ENCODE assay signal across 8 mouse cellular contexts in the genomic region with DNA sequence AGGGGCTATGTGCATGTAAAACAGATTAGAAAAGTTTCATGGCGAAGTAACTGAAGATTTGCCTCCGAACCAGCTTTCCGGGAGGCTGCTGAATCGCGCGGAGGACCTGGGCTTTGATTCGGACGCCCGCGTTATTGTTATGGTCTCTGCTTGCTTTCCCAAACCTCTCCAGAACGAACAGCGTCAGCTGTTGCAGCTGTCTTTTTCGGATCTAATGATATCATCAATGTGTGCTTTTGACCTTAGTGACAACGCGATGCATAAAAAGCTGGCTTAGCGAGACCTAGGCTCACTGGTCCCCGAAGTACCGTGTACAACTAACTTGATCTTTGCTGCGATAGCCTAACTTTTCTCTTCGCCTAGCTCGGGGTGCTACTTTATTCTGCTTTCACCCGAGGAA. TPM values are rescaled to one million over a fixed set of nuclear protein-coding genes. Genes with fewer than 3 reads are reported as not detected.
DNase-seq lines count a peak whose midpoint lies in the region; ATAC-seq and TF ChIP-seq lines count a peak whose summit lies in the region.

No protein-coding gene starts in this region.

- no peaks in the 10 kb centered on the region for H3K9me3 ChIP-seq in kidney, postnatal 0 days (replicated peaks; ENCODE audit: low read length)
- no peaks in the 10 kb centered on the region for H3K9me3 ChIP-seq in hindbrain, embryonic 13.5 days

- H3K4me3 ChIP-seq in kidney, postnatal 0 days (replicated peaks; ENCODE audit: low read depth, low read length), result peak overlapping the region; percentile 57
- peak overlapping the region; percentile 62 for H3K4me3 ChIP-seq in bone marrow macrophage, adult 2 months (ENCODE audit: insufficient read depth, low read length)
- peak overlapping the region; percentile 41 for H3K4me3 ChIP-seq in hindbrain, embryonic 13.5 days

- intact Hi-C loops in gastrocnemius, postnatal 14 days (cut with DNase I; ENCODE audit: low total_unique reads), result no loop called here

- H3K27ac ChIP-seq in kidney, postnatal 0 days, result peak overlapping the region; percentile 67
- no peak overlapping the region for H3K27ac ChIP-seq in bone marrow macrophage, adult 2 months (ENCODE audit: insufficient read depth, low read depth, low read length)
- peak overlapping the region; percentile 62; the same call in 1 of the 2 replicates for H3K27ac ChIP-seq in hindbrain, embryonic 13.5 days

- TF ChIP-seq POLR2A in bone marrow macrophage, adult 2 months (IDR thresholded peaks at IDR 0.05; ENCODE audit: borderline replicate concordance, low read depth, low read length), result no peak

- peak overlapping the region; percentile 55 for H3K9ac ChIP-seq in kidney, postnatal 0 days (ENCODE audit: low read depth, low read length)
- H3K9ac ChIP-seq in hindbrain, embryonic 13.5 days, result peak overlapping the region; percentile 43; the same call in 1 of the 2 replicates

- H3K4me1 ChIP-seq in kidney, postnatal 0 days (replicated peaks; ENCODE audit: insufficient read depth, low read length), result peaks cover 4% of the 10 kb centered on the region; the same call in 1 of the 2 replicates
- H3K4me1 ChIP-seq in bone marrow macrophage, adult 2 months (ENCODE audit: control insufficient read depth, insufficient read depth, low read length), result 0 out of 2 replicates have a peak, but pooled peaks cover 4% of the 10 kb centered on the region
- H3K4me1 ChIP-seq in hindbrain, embryonic 13.5 days (replicated peaks), result peaks cover 57% of the 10 kb centered on the region

- peaks cover 29% of the 10 kb centered on the region for H3K27me3 ChIP-seq in kidney, postnatal 0 days (ENCODE audit: insufficient read depth, low read length)
- peaks cover 95% of the 10 kb centered on the region for H3K27me3 ChIP-seq in hindbrain, embryonic 13.5 days

- no peak for ATAC-seq in kidney, postnatal 0 days (replicated peaks; ENCODE audit: low FRiP score, low read depth)
- ATAC-seq in hindbrain, embryonic 13.5 days (ENCODE audit: low FRiP score), result no peak
- ATAC-seq in megakaryocyte progenitor cell, adult 5-6 weeks (replicated peaks; ENCODE audit: poor library complexity), result peak; percentile 5
- no peak for ATAC-seq in frontal cortex, adult (ENCODE audit: low TSS enrichment)

- under 1% methylated on average over 22 of the region's 22 CpGs for WGBS in kidney, postnatal 0 days
- under 1% methylated on average over 22 of the region's 22 CpGs for WGBS in hindbrain, embryonic 13.5 days

- no peaks in the 10 kb centered on the region for H3K36me3 ChIP-seq in kidney, postnatal 0 days (ENCODE audit: insufficient read depth, low read length)
- H3K36me3 ChIP-seq in hindbrain, embryonic 13.5 days, result no peaks in the 10 kb centered on the region

- no peak for DNase-seq in kidney, postnatal 0 days (ENCODE audit: low spot score)
- DNase-seq in kidney, postnatal 36 days, result no peak
- no peak for DNase-seq in urinary bladder, postnatal 14 days (ENCODE audit: low spot score)
- no peak for DNase-seq in gastrocnemius, postnatal 14 days

- H3K4me2 ChIP-seq in kidney, postnatal 0 days (ENCODE audit: low read length), result peak overlapping the region; percentile 91
- peak overlapping the region; percentile 61 for H3K4me2 ChIP-seq in hindbrain, embryonic 13.5 days

- TF ChIP-seq CTCF in kidney, postnatal 0 days (IDR thresholded peaks at IDR 0.05; ENCODE audit: low read depth), result no peak
- no peak for TF ChIP-seq CTCF in bone marrow macrophage, adult 2 months (IDR thresholded peaks at IDR 0.05; ENCODE audit: low read depth, low read length)

RNA-seq across cellular contexts. Expression of a gene that starts 2.0 kb away (rescaled TPM):
- 3.3 and 5.0 TPM in 2 replicates for polyA plus RNA-seq in kidney, postnatal 0 days (2015; fragmentation: Nextera tagmentation; extraction: Ambion mirVana)
- not detected in 2 replicates for polyA plus RNA-seq in bone marrow macrophage, adult 2 months (2012; ENCODE audit: insufficient read depth, insufficient read length, missing spikeins)
- 1.1 and 2.5 TPM in 2 replicates for polyA plus RNA-seq in hindbrain, embryonic 13.5 days (2015; fragmentation: Nextera tagmentation; extraction: Ambion mirVana)
- total RNA-seq in megakaryocyte progenitor cell, adult 5-6 weeks (2015), result not detected in 2 replicates
- not detected in 2 replicates for total RNA-seq in megakaryocyte progenitor cell, adult 5-6 weeks (2017)
- not detected for total RNA-seq in gastrocnemius, postnatal 14 days (2021)

RNA-seq across cellular contexts. Expression of a gene that starts 10.2 kb away (rescaled TPM):
- 12.5 and 18.7 TPM in 2 replicates for polyA plus RNA-seq in kidney, postnatal 0 days (2015; fragmentation: Nextera tagmentation; extraction: Ambion mirVana)
- not detected in 2 replicates for polyA plus RNA-seq in bone marrow macrophage, adult 2 months (2012; ENCODE audit: insufficient read depth, insufficient read length, missing spikeins)
- polyA plus RNA-seq in hindbrain, embryonic 13.5 days (2015; fragmentation: Nextera tagmentation; extraction: Ambion mirVana), result 1.4 and 2.7 TPM in 2 replicates
- not detected in 2 replicates for total RNA-seq in megakaryocyte progenitor cell, adult 5-6 weeks (2015)
- not detected in 2 replicates for total RNA-seq in megakaryocyte progenitor cell, adult 5-6 weeks (2017)
- total RNA-seq in gastrocnemius, postnatal 14 days (2021), result not detected

RNA-seq across cellular contexts. Expression of a gene that starts 10.7 kb away (rescaled TPM):
- 95.1 and 99.1 TPM in 2 replicates for polyA plus RNA-seq in kidney, postnatal 0 days (2015; fragmentation: Nextera tagmentation; extraction: Ambion mirVana)
- 1.9 TPM in 1 of 2 replicates, not detected in the other for polyA plus RNA-seq in bone marrow macrophage, adult 2 months (2012; ENCODE audit: insufficient read depth, insufficient read length, missing spikeins)
- 32.3 and 59.4 TPM in 2 replicates for polyA plus RNA-seq in hindbrain, embryonic 13.5 days (2015; fragmentation: Nextera tagmentation; extraction: Ambion mirVana)
- 0.47 TPM in 1 of 2 replicates, not detected in the other for total RNA-seq in megakaryocyte progenitor cell, adult 5-6 weeks (2015)
- 0.25 and 0.71 TPM in 2 replicates for total RNA-seq in megakaryocyte progenitor cell, adult 5-6 weeks (2017)
- under 1 TPM; 0.31 to 0.55 TPM for total RNA-seq in gastrocnemius, postnatal 14 days (2021)

Comparison
In these comparisons a context has a peak if more than half of its experiments do, and no peak if none do; other contexts are left out.
1. RNA of a gene that starts 10.7 kb away (polyA plus RNA-seq): 95.1 to 99.1 TPM in kidney, postnatal 0 days and 32.3 to 59.4 TPM in hindbrain, embryonic 13.5 days; 1.9 TPM in bone marrow macrophage, adult 2 months; every median in the first group is over 10 times any median in the second.
2. Peak in every context shown above with its lines, with median percentiles within 50 percentile points of each other: H3K4me3 ChIP-seq.